Mouse (Mus musculus) heart, adult 2 months (tissue): ENCODE measurements around the gene Gm10447. TPM values are rescaled to one million over a fixed set of nuclear protein-coding genes. Genes with fewer than 3 reads are reported as not detected.

Source experiments
- DNase-seq, 2 experiments: peaks; one replicate each; pipeline ENCODE4 v3.0.0; 2021
- H3K27ac ChIP-seq: fragments of 200-600 bp; 2 replicates; pipeline ENCODE4 v1.8.1; 2022
- H3K27me3 ChIP-seq: fragments of 200-500 bp; 2 replicates; pipeline ENCODE4 v1.6.1; 2012; ENCODE audit warnings: mild to moderate bottlenecking, low read length, inconsistent platforms, mixed read lengths; ENCODE audit not compliant: control insufficient read depth, insufficient read depth
- H3K36me3 ChIP-seq: fragments of 200-500 bp; 2 replicates; pipeline ENCODE4 v1.6.1; 2012; ENCODE audit warnings: low read length, inconsistent platforms; ENCODE audit not compliant: control insufficient read depth, insufficient read depth
- H3K4me1 ChIP-seq: fragments of 200-500 bp; 2 replicates; pipeline ENCODE4 v1.6.1; 2011; ENCODE audit warnings: low read length; ENCODE audit not compliant: control insufficient read depth, insufficient read depth
- H3K4me3 ChIP-seq: fragments of 200-600 bp; 2 replicates; pipeline ENCODE4 v1.8.1; 2022
- H3K79me2 ChIP-seq: fragments of 200-500 bp; replicated peaks from 2 replicates; pipeline ENCODE4 v1.6.1; 2012; ENCODE audit warnings: mild to moderate bottlenecking, inconsistent platforms, low read length, moderate library complexity, mixed read lengths; ENCODE audit not compliant: control insufficient read depth, insufficient read depth
- H3K9ac ChIP-seq: fragments of 200-500 bp; 2 replicates; pipeline ENCODE4 v1.6.1; 2012; ENCODE audit warnings: low read depth, mild to moderate bottlenecking, control low read depth, inconsistent platforms, low read length, mixed read lengths
- CTCF ChIP-seq: fragments of 200-600 bp; IDR thresholded peaks from 2 replicates; pipeline ENCODE4 v1.8.1; 2022; ENCODE audit warnings: antibody characterized with exemption, mild to moderate bottlenecking, moderate library complexity
- EP300 ChIP-seq: fragments of 200-500 bp; IDR thresholded peaks from 2 replicates; pipeline ENCODE4 v1.6.1; 2011; ENCODE audit warnings: low read depth, low read length, control low read depth; ENCODE audit not compliant: insufficient read depth
- POLR2A ChIP-seq: fragments of 200-500 bp; IDR thresholded peaks from 2 replicates; pipeline ENCODE4 v1.6.1; 2011; ENCODE audit warnings: mild to moderate bottlenecking, low read depth, low read length, control low read depth; ENCODE audit not compliant: insufficient read depth
- WGBS: fragments of 180-500 bp; shearing (Covaris S2); methylation state at CpG from one replicate; pipeline ENCODE4 v1.1.7; 2018; 5-methylcytosine and 5-hydroxymethylcytosine counted together
- intact Hi-C: fragments of 180-260 bp; cut with DNase I; formaldehyde crosslinking; loops from one replicate; pipeline ENCODE4 v1.15.1; 2025
- long read RNA-seq: library from polyadenylated mRNA; stranded (forward); transcript quantifications from one replicate; pipeline ENCODE4 v2.0.0, GENCODE M21; 2021
- polyA plus RNA-seq: library from polyadenylated mRNA; depleted of rRNA; stranded (reverse); fragments of >200 nt; gene quantifications from 2 replicates; pipeline ENCODE4 v1.2.3, GENCODE M21; 2012; rRNA removed
- total RNA-seq, 2 experiments: library from RNA; stranded (reverse); gene quantifications; 2 replicates each; pipeline ENCODE4 v1.2.3; 2021

Gene Gm10447
- total RNA-seq (not detected), polyA plus RNA-seq (not detected in 2 replicates)
- long read RNA-seq, result 0 reads

- intact Hi-C loops, result no loop called here
- peak within 1 kb of the TSS; percentile 76 for H3K9ac ChIP-seq
- 4% methylated on average over 42 of the region's 42 CpGs for WGBS
- DNase-seq, result peak; percentile 76 to 78
- H3K4me1 ChIP-seq, result peaks cover 2% of the 10 kb centered on the region
- no peaks in the 10 kb centered on the region for H3K79me2 ChIP-seq
- peak within 1 kb of the TSS; percentile 54 for H3K27ac ChIP-seq
- no peaks in the 10 kb centered on the region for H3K36me3 ChIP-seq
- peak; percentile 32 for TF ChIP-seq POLR2A
- peak; percentile 70 for TF ChIP-seq CTCF
- no peak for TF ChIP-seq EP300
- H3K27me3 ChIP-seq, result no peaks in the 10 kb centered on the region
- peak within 1 kb of the TSS; percentile 58 for H3K4me3 ChIP-seq
Observed at GRCm38 (mm10) chr11:53456474-53457371, at the start of gene Gm10447, which contains the start of gene Shroom1. Gene Gm10447 (minus strand): TSS chr11:53457110. Gene Shroom1 (plus strand): TSS chr11:53457205.

DNA sequence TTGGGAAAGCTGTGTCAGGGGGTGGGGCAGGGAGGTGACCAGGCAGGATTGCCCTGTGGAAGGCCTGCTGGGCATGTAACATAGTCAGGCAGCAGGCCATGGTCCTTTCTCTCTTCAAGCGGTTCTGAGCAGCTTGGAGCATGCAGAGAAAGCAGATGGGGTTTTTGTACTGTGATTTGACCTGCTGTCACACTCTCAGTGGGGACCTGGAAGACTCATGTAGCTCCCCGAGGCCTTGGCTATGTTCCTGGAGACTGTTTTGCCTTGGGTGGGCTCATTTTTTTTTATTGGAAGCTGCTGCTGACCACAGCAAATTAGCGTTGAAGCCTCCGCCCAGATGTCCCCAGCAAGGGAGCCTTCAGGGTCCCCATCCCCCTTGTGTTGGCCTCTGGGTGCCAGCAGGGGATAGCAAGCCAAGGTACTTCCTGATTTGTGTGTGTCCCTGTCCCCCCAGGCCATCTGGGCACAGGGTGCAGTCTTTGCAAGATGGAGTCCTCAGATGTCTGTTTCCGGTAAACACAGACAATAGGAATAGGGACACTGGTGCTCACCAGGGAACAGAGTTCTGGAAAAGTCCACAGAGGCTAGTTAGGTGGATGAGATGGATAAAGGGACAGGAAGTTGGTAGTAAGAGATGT, 48.2 kb upstream of the Gm10447 start:
- Histone ChIP-seq H3K36me3 (no peaks in the 10 kb centered on the region), H3K27ac (no peak overlapping the region), H3K79me2 (no peaks in the 10 kb centered on the region), H3K27me3 (no peaks in the 10 kb centered on the region), H3K4me1 (peaks cover 15% of the 10 kb centered on the region), H3K4me3 (no peak overlapping the region), H3K9ac (no peak overlapping the region)
- WGBS, result 75% methylated on average over 5 of the region's 5 CpGs
- intact Hi-C loops, result no loop called here
- TF ChIP-seq EP300 (no peak), CTCF (no peak), POLR2A (no peak)
- no peak for DNase-seq

DNA sequence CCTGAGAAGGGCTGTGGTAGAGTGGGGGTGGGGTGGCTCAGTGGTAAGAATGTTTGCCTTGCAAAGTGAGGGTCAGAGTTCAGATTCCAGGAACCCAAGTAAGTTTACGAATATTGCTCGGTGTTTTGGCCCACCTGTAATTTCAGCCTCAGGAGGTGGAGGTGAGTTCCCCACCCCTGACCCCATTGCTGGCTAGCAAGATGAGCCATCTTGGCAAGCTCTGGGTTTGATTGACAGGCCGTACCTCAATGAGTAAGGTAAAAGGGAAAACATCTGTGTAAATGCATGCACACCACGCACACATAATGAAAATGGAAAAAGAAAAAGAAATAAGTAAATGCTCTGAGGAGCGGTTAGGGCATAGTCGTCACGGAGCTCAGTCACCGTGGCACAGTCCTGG, 47.5 kb upstream of the Gm10447 start:
- Histone ChIP-seq H3K27ac (no peak overlapping the region), H3K27me3 (no peaks in the 10 kb centered on the region), H3K4me1 (peaks cover 9% of the 10 kb centered on the region), H3K9ac (no peak overlapping the region), H3K36me3 (no peaks in the 10 kb centered on the region), H3K79me2 (no peaks in the 10 kb centered on the region), H3K4me3 (no peak overlapping the region)
- DNase-seq, result no peak
- no peak for TF ChIP-seq EP300
- TF ChIP-seq POLR2A, result no peak
- TF ChIP-seq CTCF, result no peak
- WGBS, result 96% methylated on average over 8 of the region's 8 CpGs
- intact Hi-C loops, result no loop called here

DNA sequence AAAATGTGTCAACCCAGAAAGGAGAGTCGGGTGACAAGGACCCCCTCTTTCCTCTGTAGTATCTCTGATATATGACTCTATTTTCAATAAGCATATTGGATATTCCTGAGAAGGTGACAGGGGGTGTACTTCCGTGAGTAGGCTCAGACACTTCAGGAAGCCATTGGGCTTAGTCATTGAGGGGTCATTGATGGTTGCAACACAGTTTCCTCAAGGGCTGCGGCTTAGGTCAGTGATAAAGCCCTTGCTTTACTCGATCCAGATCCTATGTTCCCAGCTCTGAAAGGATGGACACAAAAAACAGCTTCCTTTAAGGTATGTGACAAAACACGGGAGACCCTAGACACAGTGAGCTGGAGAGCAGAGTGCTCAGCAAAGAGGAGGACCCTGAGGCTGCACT, 46.8 kb upstream of the Gm10447 start:
- H3K4me3 ChIP-seq, result no peak overlapping the region
- no peaks in the 10 kb centered on the region for H3K79me2 ChIP-seq
- no peak for DNase-seq
- no peak overlapping the region for H3K9ac ChIP-seq
- intact Hi-C loops, result no loop called here
- TF ChIP-seq POLR2A (no peak), EP300 (no peak)
- WGBS, result 66% methylated on average over 5 of the region's 5 CpGs
- peaks cover 9% of the 10 kb centered on the region for H3K4me1 ChIP-seq
- H3K27me3 ChIP-seq, result no peaks in the 10 kb centered on the region
- no peak overlapping the region for H3K27ac ChIP-seq
- no peaks in the 10 kb centered on the region for H3K36me3 ChIP-seq

DNA sequence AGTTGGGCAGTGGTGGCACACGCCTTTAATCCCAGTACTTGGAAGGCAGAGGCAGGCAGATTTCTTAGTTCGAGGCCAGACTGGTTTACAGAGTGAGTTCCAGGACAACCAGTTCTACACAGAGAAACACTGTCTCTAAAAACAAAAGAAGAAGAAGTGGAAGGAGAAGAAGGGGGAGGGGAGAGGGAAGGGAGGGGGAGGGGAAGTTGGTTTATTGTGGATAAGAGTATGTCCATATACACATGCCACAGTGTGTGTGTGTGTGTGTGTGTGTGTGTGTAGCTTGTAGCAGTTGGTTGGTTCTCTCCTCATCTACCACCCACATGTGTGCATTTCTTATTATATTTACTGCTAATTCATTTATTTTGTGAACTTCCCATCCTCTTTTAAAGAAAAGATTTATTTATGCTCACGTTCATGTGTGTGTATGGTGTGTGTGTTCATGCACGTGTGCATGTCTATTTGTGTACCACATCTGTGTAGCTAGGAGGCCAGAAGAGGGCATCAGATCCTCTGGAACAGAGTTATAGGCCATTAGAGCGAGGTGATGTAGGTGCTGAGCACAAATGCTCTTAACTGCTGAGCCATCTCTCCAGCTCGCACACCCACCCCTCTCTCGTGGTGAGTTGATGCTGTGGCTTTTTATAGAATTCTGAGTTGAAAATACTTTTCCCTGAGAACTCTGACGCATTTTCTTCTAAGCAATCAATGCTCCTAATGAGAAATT, 45.3 kb upstream of the Gm10447 start:
- Histone ChIP-seq H3K27me3 (no peaks in the 10 kb centered on the region), H3K79me2 (no peaks in the 10 kb centered on the region), H3K27ac (no peak overlapping the region), H3K9ac (no peak overlapping the region), H3K4me3 (no peak overlapping the region), H3K36me3 (no peaks in the 10 kb centered on the region), H3K4me1 (peaks cover 2% of the 10 kb centered on the region; the same call in 1 of the 2 replicates)
- no peak for DNase-seq
- intact Hi-C loops, result no loop called here
- TF ChIP-seq CTCF (peak; percentile 37), POLR2A (no peak), EP300 (no peak)
- 73% methylated on average over 8 of the region's 8 CpGs for WGBS
